Mouse (Mus musculus) CH12.LX (cell line): ENCODE measurements around the gene Rps27rt.

ENCODE experiments used
- CHD2 ChIP-seq: IDR thresholded peaks from 2 replicates; pipeline ENCODE4 v1.6.1; 2011; ENCODE audit warnings: low read length, improper control_type of control experiment
- CTCF ChIP-seq, 2 experiments: IDR thresholded peaks in 1 of 2; conservative IDR thresholded peaks in 1 of 2; 2 replicates each; pipeline ENCODE4 v1.5.1; 2011 to 2012; ENCODE audit warnings: low read depth in 2 of 2, low read length in 2 of 2, improper control_type of control experiment in 1 of 2, inconsistent platforms in 1 of 2, mild to moderate bottlenecking in 1 of 2, moderate library complexity in 1 of 2
- E2F4 ChIP-seq: IDR thresholded peaks from 2 replicates; pipeline ENCODE4 v1.6.1; 2011; ENCODE audit warnings: low read depth, low read length, improper control_type of control experiment; ENCODE audit not compliant: insufficient replicate concordance
- HCFC1 ChIP-seq: IDR thresholded peaks from 2 replicates; pipeline ENCODE4 v1.6.1; 2012; ENCODE audit warnings: low read depth, mild to moderate bottlenecking, inconsistent platforms, low read length, improper control_type of control experiment
- MAX ChIP-seq: IDR thresholded peaks from 2 replicates; pipeline ENCODE4 v1.6.1; 2011; ENCODE audit warnings: low read length, improper control_type of control experiment
- NRF1 ChIP-seq: IDR thresholded peaks from 2 replicates; pipeline ENCODE4 v1.6.1; 2014; ENCODE audit warnings: low read depth, mild to moderate bottlenecking, inconsistent platforms, low read length, improper control_type of control experiment, moderate library complexity
- POLR2A ChIP-seq: IDR thresholded peaks from 2 replicates; pipeline ENCODE4 v1.6.1; 2011; ENCODE audit warnings: low read depth, mild to moderate bottlenecking, improper control_type of control experiment, low read length
- POLR2AphosphoS2 ChIP-seq: IDR thresholded peaks from 2 replicates; pipeline ENCODE4 v1.6.1; 2011; ENCODE audit warnings: low read depth, low read length, improper control_type of control experiment
- SMC3 ChIP-seq: IDR thresholded peaks from 2 replicates; pipeline ENCODE4 v1.6.1; 2011; ENCODE audit warnings: low read depth, low read length, improper control_type of control experiment
- TBP ChIP-seq: conservative IDR thresholded peaks from 2 replicates; pipeline ENCODE4 v1.6.1; 2011; ENCODE audit warnings: low read depth, low read length, improper control_type of control experiment
- TCF12 ChIP-seq: IDR thresholded peaks from 2 replicates; pipeline ENCODE4 v1.6.1; 2014; ENCODE audit warnings: low read depth, mild to moderate bottlenecking, inconsistent platforms, low read length, improper control_type of control experiment
- ZKSCAN1 ChIP-seq: IDR thresholded peaks from 2 replicates; pipeline ENCODE4 v1.6.1; 2012; ENCODE audit warnings: low read depth, inconsistent platforms, low read length, improper control_type of control experiment, borderline replicate concordance
- ZNF384 ChIP-seq: IDR thresholded peaks from 2 replicates; pipeline ENCODE4 v1.6.1; 2012; ENCODE audit warnings: low read depth, low read length, improper control_type of control experiment, inconsistent platforms

DNA sequence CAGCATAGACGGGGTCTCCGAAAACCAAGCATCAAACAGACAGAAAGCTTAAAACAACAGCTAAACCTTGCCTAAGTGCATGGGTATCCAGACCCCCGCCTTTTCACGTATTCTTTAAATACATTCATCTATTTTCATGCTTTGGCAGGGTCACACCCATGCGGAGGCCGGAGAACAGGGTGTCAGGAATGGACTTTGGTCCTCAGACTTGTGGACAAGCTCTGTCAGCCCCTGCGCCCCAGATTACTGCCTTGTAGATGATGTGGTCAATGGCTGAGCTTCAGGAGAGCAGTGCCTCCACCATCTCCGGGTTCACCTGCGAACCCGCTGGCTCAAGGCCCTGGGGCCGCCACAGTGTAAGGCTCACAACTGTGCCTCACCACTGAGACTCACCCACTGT lies 27.2 kb downstream of the Rps27rt start:
- TF ChIP-seq POLR2A (no peak), CHD2 (no peak), TBP (no peak), POLR2AphosphoS2 (no peak), NRF1 (no peak), HCFC1 (no peak), ZNF384 (no peak), SMC3 (no peak), MAX (no peak), ZKSCAN1 (no peak), TCF12 (no peak), E2F4 (no peak), CTCF (conservative IDR thresholded peaks at IDR 0.05 in 1 of 2, IDR thresholded peaks at IDR 0.05 in 1 of 2; ENCODE audit: low read depth in 2 of 2, low read length in 2 of 2) (no peak)
